Mouse (Mus musculus) ovary, postnatal 36 days (tissue): ENCODE measurements around the gene Tmem54.

Experiments
- DNase-seq: peaks from one replicate; pipeline ENCODE4 v3.0.0; 2022; ENCODE audit warnings: low spot score, mixed read lengths

The Tmem54 gene

GRCm38 (mm10) chr4:129105356-129105755 is at the start of gene Tmem54:
TSS of gene Tmem54 (plus strand) at chr4:129105548.
- peak; percentile 36 for DNase-seq

- DNase-seq, result no peak
These were observed 49.8 kb upstream of the Tmem54 start for GRCm38 (mm10) chr4:129055562-129055961.

DNA sequence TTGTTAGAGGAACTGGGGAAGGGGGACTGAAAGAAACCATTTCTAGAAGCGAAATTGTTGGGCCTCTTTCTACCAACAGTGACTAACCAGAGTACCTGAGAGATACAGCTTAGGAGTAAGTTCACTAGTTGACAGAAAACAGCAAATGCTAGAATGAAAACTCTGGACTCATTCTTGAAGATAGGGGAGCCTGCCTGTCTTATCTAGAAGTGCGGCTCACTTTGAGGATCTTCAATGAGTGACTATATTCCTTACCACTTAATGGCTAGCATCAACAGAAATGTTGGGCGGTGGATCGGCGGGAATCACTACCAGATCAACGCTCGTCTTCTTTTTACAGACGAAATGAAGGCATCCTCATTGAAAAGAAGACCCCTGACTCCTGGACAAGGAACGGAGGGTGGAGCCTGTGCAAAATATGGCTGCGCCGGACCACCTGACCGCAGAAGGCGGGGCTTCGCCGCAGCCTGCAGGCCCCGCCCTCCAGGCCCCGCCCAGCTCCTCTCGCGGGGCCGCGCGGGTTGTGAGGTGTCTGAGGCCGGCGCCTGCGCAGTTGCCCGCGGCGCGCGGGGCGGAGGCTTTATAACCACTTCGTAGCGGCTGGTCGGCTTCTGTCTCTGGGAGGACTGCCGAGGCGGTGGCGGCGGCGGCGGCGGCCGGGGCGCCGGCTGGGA is 47.7 kb upstream of the Tmem54 start:
- peak; percentile 99 for DNase-seq

DNA sequence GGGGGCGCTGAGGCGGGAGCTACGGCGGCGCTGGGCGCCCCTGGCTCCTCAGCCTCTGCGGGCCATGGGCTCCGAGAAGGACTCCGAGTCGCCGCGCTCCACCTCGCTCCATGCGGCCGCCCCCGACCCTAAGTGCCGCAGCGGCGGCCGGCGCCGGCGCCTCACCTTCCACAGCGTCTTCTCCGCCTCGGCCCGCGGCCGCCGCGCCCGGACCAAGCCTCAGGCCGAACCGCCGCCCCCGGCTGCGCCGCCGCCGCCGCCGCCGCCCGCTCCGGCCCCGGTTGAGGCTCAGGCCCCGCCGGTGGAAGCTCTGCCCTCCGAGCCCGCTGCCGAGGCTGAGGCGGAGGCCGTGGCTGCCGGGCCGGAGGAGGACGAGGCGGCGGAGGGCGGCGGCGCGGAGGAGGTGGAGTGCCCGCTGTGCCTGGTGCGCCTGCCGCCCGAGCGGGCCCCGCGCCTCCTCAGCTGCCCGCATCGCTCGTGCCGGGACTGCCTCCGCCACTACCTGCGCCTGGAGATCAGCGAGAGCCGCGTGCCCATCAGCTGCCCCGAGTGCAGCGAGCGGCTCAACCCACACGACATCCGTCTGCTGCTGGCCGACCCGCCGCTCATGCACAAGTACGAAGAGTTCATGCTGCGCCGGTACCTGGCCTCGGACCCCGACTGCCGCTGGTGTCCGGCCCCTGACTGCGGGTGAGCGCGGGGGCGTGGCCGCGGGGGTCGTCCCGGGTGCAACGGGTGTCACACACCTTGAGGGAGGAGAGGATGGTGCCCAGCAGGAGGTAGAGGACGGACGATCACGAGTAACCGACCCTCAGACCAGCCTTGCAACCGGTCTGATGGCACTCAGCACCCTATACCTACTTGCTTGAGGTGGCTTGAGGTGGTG is 46.9 kb upstream of the Tmem54 start, which contains the start of gene Rnf19b:
Gene Rnf19b, plus strand, starts transcription at position 65 of the 886 bp plus-strand sequence.
- DNase-seq, result peak; percentile 55

DNA sequence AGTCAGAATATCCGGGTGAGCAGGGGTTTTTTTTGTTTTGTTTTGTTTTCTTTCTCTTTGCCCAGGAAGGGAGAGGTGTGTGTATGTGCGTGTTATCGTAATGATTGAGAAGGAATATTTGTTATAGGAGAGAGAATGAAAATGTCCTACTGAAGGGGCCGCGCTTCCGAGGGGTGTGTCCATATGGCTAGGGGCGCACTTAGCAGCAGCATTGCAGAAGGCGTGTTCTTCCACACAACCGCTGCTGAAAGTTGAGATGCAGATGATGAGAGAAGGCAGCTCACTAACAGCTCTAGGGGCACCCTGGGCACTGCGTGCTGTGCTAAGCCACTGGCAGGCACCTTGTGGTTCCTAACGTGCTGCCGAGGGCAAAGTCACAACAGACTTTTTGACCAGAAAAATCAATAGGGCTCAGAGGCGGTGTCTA is 46.2 kb upstream of the Tmem54 start:
- no peak for DNase-seq

DNA sequence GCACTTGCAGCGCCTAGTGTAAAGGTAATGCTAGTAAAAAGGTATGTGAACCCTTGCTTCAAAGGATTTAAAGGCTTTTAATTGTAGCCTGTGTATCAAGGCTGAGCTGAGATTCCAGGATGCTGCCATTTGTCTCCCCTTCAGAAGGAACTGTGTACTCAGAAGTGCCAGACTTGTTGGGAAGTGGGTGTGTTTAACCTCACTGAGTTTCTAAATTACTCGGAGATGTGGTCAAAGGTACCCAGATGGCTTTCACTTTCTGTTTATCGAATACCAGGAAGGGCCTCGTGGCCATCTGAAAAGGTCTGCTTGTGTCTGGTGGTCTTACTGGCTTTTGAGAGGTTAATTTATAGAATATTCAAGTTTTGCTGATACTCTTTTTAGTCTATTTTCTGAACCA is 45.4 kb upstream of the Tmem54 start:
- no peak for DNase-seq

- no peak for DNase-seq
These were observed 43.9 kb upstream of the Tmem54 start for GRCm38 (mm10) chr4:129061486-129061885.

DNA sequence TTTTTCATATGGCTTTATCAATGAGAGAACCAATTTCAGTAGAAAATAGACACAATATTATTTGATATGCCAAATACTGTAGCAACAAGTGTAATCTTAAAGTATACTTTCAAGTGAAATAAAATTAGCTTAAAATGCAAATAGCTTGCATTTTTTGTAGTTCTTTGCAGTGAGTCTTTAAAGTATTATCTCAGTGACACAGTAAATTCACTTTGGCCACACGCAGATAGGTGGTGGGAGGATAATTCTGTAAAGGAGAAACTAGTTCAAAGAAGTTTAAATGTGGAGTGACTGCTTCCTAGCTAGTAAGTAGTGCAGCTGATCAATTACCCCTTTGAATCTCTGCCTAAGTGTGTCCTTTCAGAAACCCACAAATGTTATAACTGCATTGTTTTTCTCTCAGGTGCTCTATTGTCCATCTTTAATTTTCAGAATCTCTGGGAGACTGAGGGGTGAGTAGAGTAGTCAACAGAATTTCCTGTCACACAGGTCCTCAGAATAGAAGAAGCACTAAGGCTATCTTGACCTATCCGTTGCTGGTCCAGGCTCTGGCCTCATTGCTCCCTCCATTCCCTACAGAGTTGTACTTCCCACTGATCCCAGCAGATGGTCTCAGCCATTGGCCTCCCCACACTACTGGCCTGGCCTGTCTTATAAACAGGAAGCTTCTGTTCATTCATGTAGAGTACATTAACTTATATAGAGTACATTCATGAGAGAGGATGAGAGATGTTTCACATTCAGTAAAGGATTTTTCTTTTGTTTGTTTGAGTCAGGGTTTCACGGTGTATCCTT is 42.9 kb upstream of the Tmem54 start:
- DNase-seq, result no peak

DNA sequence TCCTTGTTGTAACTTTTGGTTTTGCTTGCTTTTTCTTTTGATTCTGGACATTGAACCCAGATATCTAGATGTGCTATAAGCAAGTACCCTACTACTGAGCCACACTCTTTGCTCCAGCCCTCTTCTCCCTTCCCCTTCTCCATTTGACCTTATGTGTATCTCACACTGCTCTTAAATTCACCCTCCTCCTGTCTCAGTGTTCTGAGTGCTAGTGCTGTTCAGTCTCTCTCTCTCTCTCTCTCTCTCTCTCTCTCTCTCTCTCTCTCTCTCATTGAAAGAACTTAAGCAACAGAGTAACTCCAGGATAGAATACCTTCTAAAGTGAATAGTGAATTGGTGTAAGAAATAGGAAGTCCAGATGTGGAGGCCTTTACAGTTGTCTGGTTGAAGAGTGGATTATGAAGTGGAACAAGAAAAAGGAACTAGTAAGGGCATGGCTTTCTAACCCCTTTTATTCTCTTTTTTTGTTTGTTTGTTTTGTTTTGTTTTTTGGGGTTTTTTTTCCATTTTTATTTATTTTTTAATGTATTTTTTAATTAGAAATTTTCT is 39.6 kb upstream of the Tmem54 start:
- DNase-seq, result no peak

DNA sequence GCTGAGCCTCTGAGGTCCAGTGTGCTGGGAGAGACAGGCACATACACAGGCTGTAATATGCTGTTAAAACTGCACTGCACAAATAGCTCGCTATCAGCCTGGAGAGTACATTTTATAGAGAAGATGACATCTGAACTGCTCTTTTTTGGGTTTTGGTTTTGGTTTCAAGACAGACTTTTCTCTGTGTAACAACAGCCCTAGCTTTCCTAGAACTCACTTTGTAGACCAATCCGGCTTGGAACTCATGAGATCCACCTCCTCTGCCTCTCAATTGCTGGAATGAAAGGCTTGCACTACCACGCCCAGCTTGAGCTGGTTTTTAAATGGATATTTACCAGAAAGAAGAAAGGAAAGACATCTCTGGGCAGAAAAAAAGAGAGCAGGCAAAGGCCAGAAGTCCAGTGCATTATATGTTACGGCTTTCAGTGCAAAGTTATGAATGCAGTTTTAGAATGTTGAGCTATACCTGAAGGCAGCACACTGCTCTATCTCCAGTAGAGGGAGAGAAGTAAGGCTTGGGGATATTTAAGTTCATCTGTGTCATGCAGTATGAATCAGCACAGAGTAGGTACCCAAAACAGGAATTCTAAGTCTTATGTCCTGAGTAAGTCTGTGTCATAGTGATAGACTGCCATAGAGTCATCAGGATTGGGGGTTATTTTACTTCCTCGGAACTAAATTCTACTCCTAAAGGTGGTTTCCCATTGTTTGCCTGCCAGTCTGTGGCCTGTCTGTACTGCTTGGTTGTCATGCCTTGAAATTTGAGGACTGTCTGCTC is 37.5 kb upstream of the Tmem54 start:
- no peak for DNase-seq

GRCm38 (mm10) chr4:129068848-129069247 is 36.5 kb upstream of the Tmem54 start:
- no peak for DNase-seq

GRCm38 (mm10) chr4:129079126-129079525 is 26.2 kb upstream of the Tmem54 start:
- no peak for DNase-seq

GRCm38 (mm10) chr4:129081041-129081440 is 24.3 kb upstream of the Tmem54 start:
- no peak for DNase-seq

DNA sequence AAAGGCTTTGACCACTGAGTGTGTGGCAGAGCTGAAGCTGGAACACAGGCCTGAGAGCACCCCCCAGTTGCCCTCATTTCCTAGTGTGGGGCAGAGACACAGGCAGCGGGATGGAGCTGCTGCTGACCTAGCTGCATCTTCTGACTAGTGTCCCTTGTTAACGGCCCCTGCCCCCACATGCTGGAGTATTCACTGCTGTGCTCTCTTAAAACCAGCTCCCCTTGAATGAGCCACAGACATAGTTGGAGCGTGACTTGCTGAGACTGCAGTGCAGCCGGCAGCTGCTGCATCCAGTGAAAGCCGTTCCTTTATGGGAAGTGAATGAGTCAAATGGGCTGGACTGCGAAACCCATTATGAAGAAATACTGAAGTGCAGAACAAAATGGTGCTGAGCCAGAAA is 23.8 kb upstream of the Tmem54 start:
- DNase-seq, result no peak

- DNase-seq, result no peak
These were observed 23.4 kb upstream of the Tmem54 start for GRCm38 (mm10) chr4:129081939-129082338.

DNA sequence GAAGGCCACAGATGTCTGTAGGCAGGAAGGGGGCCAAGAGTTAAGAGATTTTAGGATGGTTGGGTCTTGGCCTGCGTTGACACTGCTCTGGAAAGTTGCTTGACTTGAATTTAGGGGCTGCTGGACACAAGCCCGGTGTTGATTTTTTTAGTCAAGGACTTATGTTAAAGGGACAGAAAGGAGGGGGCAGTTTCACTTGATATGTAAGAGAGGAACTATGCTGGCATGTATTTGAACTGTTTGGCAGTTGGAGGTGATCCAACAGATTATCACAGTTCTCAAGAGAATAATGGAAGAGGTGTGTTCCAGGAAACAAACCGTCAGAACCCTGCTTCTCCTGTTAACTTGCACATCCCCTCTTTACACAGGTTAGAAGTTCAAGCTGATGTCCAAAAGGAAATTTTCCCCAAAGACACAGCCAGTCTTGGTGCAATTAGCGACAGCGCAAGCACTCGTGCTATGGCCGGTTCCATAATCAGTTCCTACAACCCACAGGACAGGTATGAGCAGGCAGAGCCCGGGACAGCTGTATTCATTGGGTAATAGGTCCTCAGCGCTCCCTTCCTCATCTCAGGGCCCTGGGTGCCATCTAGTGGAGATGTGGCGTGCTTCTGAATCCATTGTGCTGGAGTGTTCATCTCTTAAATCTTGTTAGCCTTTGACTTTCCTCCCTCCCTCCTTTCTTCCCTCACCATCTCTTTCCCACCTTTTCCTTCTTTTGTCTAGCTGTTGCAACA is 22.8 kb upstream of the Tmem54 start:
- peak; percentile 65 for DNase-seq

DNA sequence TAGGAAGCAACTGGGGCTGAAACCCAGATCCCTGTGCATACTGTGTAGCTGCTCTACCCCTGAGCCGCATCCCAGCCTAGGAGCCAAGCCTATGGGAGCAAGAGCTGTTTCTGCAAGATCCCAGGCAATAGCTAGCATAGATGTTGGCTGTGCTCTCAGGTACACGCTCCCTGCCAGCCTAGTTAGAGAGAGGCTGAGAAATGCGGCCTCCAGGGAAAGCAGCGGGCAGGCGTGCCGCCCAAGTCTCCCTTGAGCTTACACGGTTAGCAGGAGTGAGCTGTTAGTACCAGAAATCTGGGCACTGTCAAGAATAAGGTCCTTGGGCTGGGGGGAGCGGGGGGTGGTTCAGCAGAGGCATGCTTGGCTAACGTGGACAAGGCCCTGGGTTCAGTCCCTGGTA is 20.5 kb upstream of the Tmem54 start:
- DNase-seq, result no peak

GRCm38 (mm10) chr4:129086078-129086477 is 19.3 kb upstream of the Tmem54 start:
- DNase-seq, result peak; percentile 46

GRCm38 (mm10) chr4:129087850-129088249 is 17.5 kb upstream of the Tmem54 start:
- no peak for DNase-seq

GRCm38 (mm10) chr4:129095276-129095675 is 10.1 kb upstream of the Tmem54 start:
- DNase-seq, result no peak

GRCm38 (mm10) chr4:129097006-129097405 is 8.3 kb upstream of the Tmem54 start:
- no peak for DNase-seq
